13 mouse cellular contexts compared by ENCODE assay signal in the genomic region with DNA sequence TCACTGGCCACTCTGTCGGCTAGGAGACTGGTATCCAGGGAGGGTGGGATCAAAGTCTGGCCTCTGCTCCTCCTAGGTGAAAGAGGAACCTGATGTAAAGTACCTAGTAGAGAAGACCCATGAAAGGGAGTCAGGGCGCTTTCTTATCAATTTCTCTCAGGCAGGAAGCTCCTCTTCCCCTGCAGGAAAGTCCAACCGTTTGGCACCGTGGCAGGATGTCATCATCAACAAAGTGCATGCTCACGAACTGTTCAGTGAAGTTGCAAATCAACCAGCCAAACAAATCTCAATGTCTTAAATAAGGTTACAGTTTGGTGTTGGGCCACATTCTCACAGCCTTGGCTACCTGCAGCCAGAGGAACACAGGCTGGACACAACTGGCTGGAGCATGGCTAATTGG.
A peak's percentile ranks its signal among the peaks of the same experiment; 100 is the strongest.
DNase-seq lines count a peak whose midpoint lies in the region; ATAC-seq and TF ChIP-seq lines count a peak whose summit lies in the region.
"Had no signal": no experiment of that assay in that cellular context is flagged by ENCODE, and none has a peak within 500 bp of the region (broad histone marks: within the 10 kb centered on the region; RNA-seq: fewer than 3 reads in every experiment).

No protein-coding gene starts in this region.

- no peak for TF ChIP-seq CTCF in stomach, postnatal 0 days (IDR thresholded peaks at IDR 0.05; ENCODE audit: low read depth)
- no peak for TF ChIP-seq CTCF in liver, adult 2 months (IDR thresholded peaks at IDR 0.05; ENCODE audit: low read depth, low read length)

- peaks cover 2% of the 10 kb centered on the region; the same call in 1 of the 2 replicates for H3K4me1 ChIP-seq in stomach, embryonic 15.5 days
- H3K4me1 ChIP-seq in stomach, postnatal 0 days (replicated peaks; ENCODE audit: control insufficient read depth, insufficient read depth) = no peaks in the 10 kb centered on the region
- H3K4me1 ChIP-seq in liver, adult 2 months (ENCODE audit: control insufficient read depth, insufficient read depth, low read length) = peaks cover 6% of the 10 kb centered on the region
- H3K4me1 ChIP-seq: neural tube, embryonic 15.5 days had no signal

- TF ChIP-seq POLR2A in liver, adult 2 months (IDR thresholded peaks at IDR 0.05; ENCODE audit: extremely low read depth, insufficient read depth, low read length) = no peak

- H3K27me3 ChIP-seq in stomach, embryonic 15.5 days (replicated peaks) = no peaks in the 10 kb centered on the region
- H3K27me3 ChIP-seq in stomach, postnatal 0 days (ENCODE audit: control insufficient read depth, insufficient read depth, low read length) = no peaks in the 10 kb centered on the region
- no peaks in the 10 kb centered on the region for H3K27me3 ChIP-seq in liver, adult 2 months (ENCODE audit: control insufficient read depth, insufficient read depth, low read length)
- H3K27me3 ChIP-seq: neural tube, embryonic 15.5 days had no signal

- WGBS in stomach, embryonic 15.5 days = 55% methylated on average over 5 of the region's 5 CpGs
- 65% methylated on average over 5 of the region's 5 CpGs for WGBS in stomach, postnatal 0 days
- WGBS in liver, adult 2 months = 7% methylated on average over 5 of the region's 5 CpGs

- no peaks in the 10 kb centered on the region for H3K79me2 ChIP-seq in liver, adult 2 months (ENCODE audit: control insufficient read depth, insufficient read depth, low read length)

- no peaks in the 10 kb centered on the region for H3K9me3 ChIP-seq in stomach, embryonic 15.5 days
- no peaks in the 10 kb centered on the region for H3K9me3 ChIP-seq in stomach, postnatal 0 days (ENCODE audit: control insufficient read depth, low read length)
- H3K9me3 ChIP-seq: neural tube, embryonic 15.5 days had no signal

- H3K36me3 ChIP-seq in stomach, embryonic 15.5 days = no peaks in the 10 kb centered on the region
- H3K36me3 ChIP-seq in stomach, postnatal 0 days (ENCODE audit: control insufficient read depth, insufficient read depth, low read length) = no peaks in the 10 kb centered on the region
- H3K36me3 ChIP-seq in liver, adult 2 months (ENCODE audit: control insufficient read depth, insufficient read depth, low read length) = no peaks in the 10 kb centered on the region
- H3K36me3 ChIP-seq: neural tube, embryonic 15.5 days had no signal

- H3K27ac ChIP-seq in stomach, embryonic 15.5 days = peak overlapping the region; percentile 59
- no peak overlapping the region for H3K27ac ChIP-seq in stomach, postnatal 0 days (replicated peaks)
- H3K27ac ChIP-seq in liver, adult 2 months (replicated peaks; ENCODE audit: insufficient read depth, low read depth, low read length) = peak overlapping the region; percentile 71
- H3K27ac ChIP-seq: neural tube, embryonic 15.5 days had no signal

- no peak overlapping the region for H3K9ac ChIP-seq in stomach, embryonic 15.5 days
- H3K9ac ChIP-seq in stomach, postnatal 0 days (ENCODE audit: low read length) = no peak overlapping the region
- no peak overlapping the region for H3K9ac ChIP-seq in liver, adult 2 months (ENCODE audit: low read depth, low read length)
- H3K9ac ChIP-seq: forebrain, postnatal 0 days; neural tube, embryonic 15.5 days had no signal

- ATAC-seq in stomach, embryonic 15.5 days (ENCODE audit: insufficient read depth, low FRiP score, low read depth) = no peak
- no peak for ATAC-seq in stomach, postnatal 0 days (ENCODE audit: low FRiP score, low TSS enrichment)
- peak; percentile 92 for ATAC-seq in megakaryocyte-erythroid progenitor cell, adult 5-6 weeks (replicated peaks; ENCODE audit: low FRiP score, low TSS enrichment, poor library complexity, severe bottlenecking)
- ATAC-seq: forebrain, postnatal 0 days had no signal

- no peak overlapping the region for H3K4me2 ChIP-seq in stomach, embryonic 15.5 days
- no peak overlapping the region for H3K4me2 ChIP-seq in stomach, postnatal 0 days (replicated peaks; ENCODE audit: low read depth)
- H3K4me2 ChIP-seq: neural tube, embryonic 15.5 days had no signal

- H3K4me3 ChIP-seq in stomach, embryonic 15.5 days (replicated peaks) = no peak overlapping the region
- no peak overlapping the region for H3K4me3 ChIP-seq in stomach, postnatal 0 days (ENCODE audit: low read depth, low read length)
- no peak overlapping the region for H3K4me3 ChIP-seq in liver, adult 2 months (ENCODE audit: insufficient read depth, low read depth, low read length)
- H3K4me3 ChIP-seq: neural tube, embryonic 15.5 days had no signal

- peak; percentile 89 for DNase-seq in heart, adult 11 months
- DNase-seq in heart, adult 8-10 months (ENCODE audit: low spot score) = no peak
- no peak for DNase-seq in stomach, postnatal 0 days (ENCODE audit: low spot score)
- peak; percentile 96 for DNase-seq in liver, adult 2 months (ENCODE audit: extremely low read depth, low read depth, low spot score)
- DNase-seq in cerebellum, postnatal 4 days (ENCODE audit: low spot score in 2 of 2) = no peak
- no peak for DNase-seq in frontal cortex, postnatal 14 days (ENCODE audit: low spot score in 2 of 2)
- DNase-seq: cerebellum, adult 9-11 months; forebrain, postnatal 0 days; right cerebral cortex, adult 18-20 months; thymus, adult 2 months had no signal

- TF ChIP-seq EP300 in stomach, postnatal 0 days (optimal IDR thresholded peaks at IDR 0.05) = no peak

Comparison
In these comparisons a context has a peak if more than half of its experiments do, and no peak if none do; other contexts are left out.
1. DNase-seq: peak in heart, adult 11 months (single experiment) and liver, adult 2 months (single experiment); none in heart, adult 8-10 months (single experiment), stomach, postnatal 0 days (single experiment), cerebellum, postnatal 4 days (0 of 2) and frontal cortex, postnatal 14 days (0 of 2).